Mouse (Mus musculus) intestine, embryonic 15.5 days (tissue): ENCODE measurements around the gene Zmym4. TPM values are rescaled to one million over a fixed set of nuclear protein-coding genes. Genes with fewer than 3 reads are reported as not detected.
"Not testable (repeated sequence)": the region's sequence is repeated elsewhere in the genome, so short reads cannot be mapped to it uniquely, and the experiment has no call there.

Experiments used
- ATAC-seq: fragments of 200-750 bp; cut with Nextera tagmentation; 2 replicates; pipeline ENCODE4 v1.8.0; 2017; ENCODE audit warnings: moderate TSS enrichment, moderate library complexity
- H3K27ac ChIP-seq: fragments of 300-500 bp; sonication (generic); 2 replicates; pipeline ENCODE4 v1.5.1; 2015; ENCODE audit warnings: mild to moderate bottlenecking, inconsistent platforms
- H3K27me3 ChIP-seq: fragments of 300-500 bp; sonication (generic); replicated peaks from 2 replicates; pipeline ENCODE4 v1.6.1; 2015; ENCODE audit warnings: inconsistent platforms
- H3K36me3 ChIP-seq: fragments of 300-500 bp; sonication (generic); 2 replicates; pipeline ENCODE4 v1.6.1; 2015; ENCODE audit warnings: inconsistent platforms
- H3K4me1 ChIP-seq: fragments of 300-500 bp; sonication (generic); replicated peaks from 2 replicates; pipeline ENCODE4 v1.6.1; 2015; ENCODE audit warnings: inconsistent platforms
- H3K4me2 ChIP-seq: fragments of 300-500 bp; sonication (generic); replicated peaks from 2 replicates; pipeline ENCODE4 v1.6.1; 2015; ENCODE audit warnings: mild to moderate bottlenecking, inconsistent platforms
- H3K4me3 ChIP-seq: fragments of 300-500 bp; sonication (generic); replicated peaks from 2 replicates; pipeline ENCODE4 v1.5.1; 2015; ENCODE audit warnings: inconsistent platforms
- H3K9ac ChIP-seq: fragments of 300-500 bp; sonication (generic); 2 replicates; pipeline ENCODE4 v1.6.1; 2015; ENCODE audit warnings: inconsistent platforms
- H3K9me3 ChIP-seq: fragments of 300-500 bp; sonication (generic); 2 replicates; pipeline ENCODE4 v1.6.1; 2016; ENCODE audit warnings: inconsistent platforms
- WGBS: fragments of 180-500 bp; shearing (Covaris S2); methylation state at CpG from one replicate; pipeline ENCODE4 v1.1.7; 2015; 5-methylcytosine and 5-hydroxymethylcytosine counted together
- polyA plus RNA-seq: library from polyadenylated mRNA; unstranded; fragments of >200 nt; fragmentation: Nextera tagmentation; extraction: Ambion mirVana; gene quantifications from 2 replicates; pipeline ENCODE4 v1.2.1, GENCODE M21; 2015

Zmym4 gene
- 15.1 and 15.2 TPM in 2 replicates for polyA plus RNA-seq

DNA sequence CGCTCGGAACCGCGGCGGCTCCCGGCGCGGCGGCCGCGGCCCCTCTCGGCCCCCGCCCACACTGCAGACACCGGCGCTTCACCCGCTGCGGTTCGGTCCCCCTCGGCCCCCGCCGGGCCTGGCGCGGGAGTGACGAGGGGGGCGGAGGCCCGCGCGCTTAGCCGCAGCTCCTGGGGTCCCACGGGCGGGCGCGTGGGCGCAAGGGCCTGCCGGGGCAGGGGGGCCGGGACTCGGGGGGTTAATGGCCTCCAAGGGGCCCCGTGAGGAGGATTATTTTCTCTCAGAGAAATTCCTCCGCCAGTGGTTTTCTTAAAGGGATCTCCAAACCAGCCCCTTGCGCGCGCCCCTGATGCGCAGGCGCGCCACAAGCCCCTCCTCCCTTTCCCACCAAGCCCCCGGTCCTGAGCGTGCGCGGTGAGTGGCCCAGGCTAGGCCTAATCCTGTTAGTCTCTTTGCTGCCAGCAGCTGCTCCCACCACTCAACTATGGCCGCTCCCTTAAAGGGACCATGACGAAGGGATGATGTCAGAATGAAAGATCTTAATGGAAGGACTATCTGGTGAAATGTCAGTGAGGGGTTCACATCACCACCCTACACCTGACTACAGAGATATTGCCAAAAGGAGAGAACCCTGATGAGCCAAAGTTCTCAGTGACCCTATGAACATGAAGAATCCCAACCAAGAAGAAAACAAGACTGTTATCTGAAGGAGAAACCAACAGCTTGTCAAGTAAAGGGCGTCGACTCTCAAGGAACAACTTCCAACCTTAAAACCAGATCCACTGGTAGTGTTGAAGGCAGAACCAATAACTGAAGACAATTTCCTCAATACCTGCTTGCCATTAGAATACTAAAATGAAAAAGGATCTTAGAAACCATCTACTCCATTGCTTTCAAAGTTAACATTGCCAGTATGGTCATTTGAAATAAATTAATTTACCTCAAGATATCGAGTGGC is at the start of gene Zmym4:
Gene Zmym4 (minus strand): TSS at position 272 of the 958 bp plus-strand sequence.
- WGBS, result 6% methylated on average over 52 of the region's 54 CpGs
- no peaks in the 10 kb centered on the region for H3K9me3 ChIP-seq
- H3K27me3 ChIP-seq, result no peaks in the 10 kb centered on the region
- H3K36me3 ChIP-seq, result no peaks in the 10 kb centered on the region
- H3K9ac ChIP-seq, result peak within 1 kb of the TSS; percentile 96
- peak within 1 kb of the TSS; percentile 100 for H3K4me3 ChIP-seq
- ATAC-seq, result peak; percentile 97
- H3K4me2 ChIP-seq, result peak within 1 kb of the TSS; percentile 76
- H3K4me1 ChIP-seq, result no peaks in the 10 kb centered on the region
- H3K27ac ChIP-seq, result peak within 1 kb of the TSS; percentile 95

DNA sequence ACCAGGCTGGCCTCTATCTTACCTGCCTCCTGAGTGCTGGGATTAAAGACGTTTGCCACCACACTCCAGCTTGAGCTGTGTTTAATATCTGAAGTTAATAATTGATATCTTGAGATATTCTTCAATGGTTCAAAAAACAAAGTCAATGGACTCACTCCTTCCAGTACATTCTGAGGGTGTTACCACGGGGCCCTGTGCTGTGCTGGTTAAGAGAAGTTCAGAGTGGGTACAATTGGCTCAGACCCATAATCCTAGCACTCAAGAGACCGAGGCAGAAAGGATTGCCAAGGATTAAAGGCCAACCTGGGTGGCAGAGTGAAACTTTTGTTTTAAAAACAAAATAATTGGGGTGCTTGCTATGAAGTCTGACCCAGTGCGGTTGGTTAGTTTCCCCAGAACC is 48.4 kb upstream of the Zmym4 start:
- Histone ChIP-seq H3K4me3 (no peak overlapping the region), H3K36me3 (no peaks in the 10 kb centered on the region), H3K4me2 (no peak overlapping the region), H3K27me3 (no peaks in the 10 kb centered on the region), H3K9me3 (no peaks in the 10 kb centered on the region), H3K9ac (no peak overlapping the region), H3K4me1 (no peaks in the 10 kb centered on the region), H3K27ac (no peak overlapping the region)
- ATAC-seq, result no peak
- 78% methylated on average over 4 of the region's 4 CpGs for WGBS

DNA sequence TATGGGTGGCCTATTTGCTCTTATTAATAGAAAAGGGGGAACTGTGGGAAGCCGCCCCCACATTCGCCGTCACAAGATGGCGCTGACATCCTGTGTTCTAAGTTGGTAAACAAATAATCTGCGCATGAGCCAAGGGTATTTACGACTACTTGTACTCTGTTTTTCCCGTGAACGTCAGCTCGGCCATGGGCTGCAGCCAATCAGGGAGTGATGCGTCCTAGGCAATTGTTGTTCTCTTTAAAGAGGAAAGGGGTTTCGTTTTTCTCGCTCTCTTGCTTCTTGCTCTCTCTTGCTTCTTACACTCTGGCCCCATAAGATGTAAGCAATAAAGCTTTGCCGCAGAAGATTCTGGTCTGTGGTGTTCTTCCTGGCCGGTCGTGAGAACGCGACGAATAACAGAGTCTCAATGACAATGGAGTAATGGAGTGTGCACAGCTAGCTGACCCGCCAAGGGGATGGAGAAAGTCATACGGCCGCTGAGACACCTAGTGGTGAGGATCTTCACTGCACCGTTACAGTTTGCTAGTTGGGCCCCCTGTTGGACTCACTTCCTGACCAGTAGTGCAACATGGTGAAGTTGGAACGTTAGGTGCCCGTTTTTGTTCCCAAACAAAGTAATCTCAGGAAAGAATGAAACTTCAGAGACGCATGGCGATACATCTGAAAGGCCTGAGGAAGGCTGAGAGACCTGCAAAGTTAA is 47.5 kb upstream of the Zmym4 start:
- Histone ChIP-seq H3K4me3 (peak overlapping the region; percentile 27), H3K4me2 (peak overlapping the region; percentile 33; the same call in 1 of the 2 replicates)
- 10% methylated on average over 14 of the region's 26 CpGs for WGBS
- not testable (repeated sequence) for H3K27me3 ChIP-seq, H3K9me3 ChIP-seq, H3K9ac ChIP-seq, H3K27ac ChIP-seq, H3K36me3 ChIP-seq, H3K4me1 ChIP-seq
- ATAC-seq, result peak; percentile 96

DNA sequence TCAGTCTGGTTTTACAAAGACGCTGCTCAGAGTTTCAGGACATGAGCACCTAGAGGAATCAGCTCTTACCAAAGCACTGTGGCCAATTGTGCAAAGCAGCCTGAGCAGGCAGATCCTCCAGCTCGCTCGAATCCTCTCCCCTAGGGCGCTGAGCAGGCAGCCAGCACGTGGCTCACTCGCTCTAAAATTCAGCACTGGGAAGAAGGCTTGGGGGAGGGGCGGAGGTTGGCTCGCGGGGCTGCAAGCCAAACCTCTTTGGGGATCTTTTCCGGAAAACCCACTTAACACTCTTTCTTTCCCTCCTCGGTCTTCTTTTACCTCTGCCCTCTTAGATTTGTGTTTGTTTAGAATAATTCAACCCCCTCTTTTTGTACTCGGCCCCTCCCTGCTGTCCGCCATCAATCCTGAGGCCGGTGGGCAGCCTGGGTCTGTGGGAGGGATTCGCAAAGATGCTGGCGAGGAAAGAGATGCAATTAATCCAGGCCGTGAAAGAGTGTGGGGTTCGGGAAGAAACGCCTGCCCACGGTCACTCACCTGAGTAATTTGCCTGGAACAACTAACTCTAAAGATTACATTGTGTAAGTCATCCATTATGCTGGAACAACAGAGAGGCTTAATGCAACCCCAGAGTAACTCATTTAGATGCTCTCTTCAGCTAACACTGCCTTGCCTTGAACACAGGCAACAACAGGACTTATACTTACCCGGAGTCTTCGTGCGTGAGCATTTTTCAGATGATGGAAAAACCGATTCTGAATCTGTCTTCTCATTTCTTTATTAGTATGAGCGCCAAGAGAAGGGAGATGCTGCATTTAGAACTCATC is 37.4 kb upstream of the Zmym4 start:
- Histone ChIP-seq H3K36me3 (no peaks in the 10 kb centered on the region), H3K4me2 (peak overlapping the region; percentile 59), H3K27me3 (no peaks in the 10 kb centered on the region), H3K4me3 (peak overlapping the region; percentile 20), H3K9me3 (no peaks in the 10 kb centered on the region), H3K9ac (peak overlapping the region; percentile 26; the same call in 1 of the 2 replicates), H3K4me1 (peaks cover 5% of the 10 kb centered on the region), H3K27ac (no peak overlapping the region)
- peak; percentile 73 for ATAC-seq
- 16% methylated on average over 25 of the region's 25 CpGs for WGBS

DNA sequence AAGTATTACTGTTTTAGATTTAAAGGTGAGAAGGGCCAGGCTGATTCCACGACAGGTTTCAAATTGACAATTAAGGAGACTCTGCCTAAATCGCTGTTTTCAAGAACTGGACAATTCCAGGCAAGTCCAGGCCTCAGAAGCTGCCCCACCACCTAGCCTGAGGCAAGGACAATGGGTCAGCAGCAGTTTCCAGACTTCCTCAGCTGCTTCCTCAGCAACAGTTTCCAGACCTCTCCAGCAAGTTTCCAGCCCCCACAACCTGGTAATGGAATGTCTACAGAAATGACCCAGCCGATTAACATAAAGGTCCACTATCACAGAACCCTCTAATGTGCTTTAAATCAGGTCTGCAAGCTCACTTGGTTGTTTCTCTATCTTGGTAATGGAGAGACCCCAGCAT is 36.4 kb upstream of the Zmym4 start:
- ATAC-seq, result no peak
- no peaks in the 10 kb centered on the region for H3K27me3 ChIP-seq
- H3K4me3 ChIP-seq, result no peak overlapping the region
- no peak overlapping the region for H3K9ac ChIP-seq
- no peaks in the 10 kb centered on the region for H3K9me3 ChIP-seq
- no peaks in the 10 kb centered on the region for H3K36me3 ChIP-seq
- 80% methylated on average over 3 of the region's 3 CpGs for WGBS
- H3K4me1 ChIP-seq, result peaks cover 5% of the 10 kb centered on the region
- no peak overlapping the region for H3K4me2 ChIP-seq
- H3K27ac ChIP-seq, result no peak overlapping the region

DNA sequence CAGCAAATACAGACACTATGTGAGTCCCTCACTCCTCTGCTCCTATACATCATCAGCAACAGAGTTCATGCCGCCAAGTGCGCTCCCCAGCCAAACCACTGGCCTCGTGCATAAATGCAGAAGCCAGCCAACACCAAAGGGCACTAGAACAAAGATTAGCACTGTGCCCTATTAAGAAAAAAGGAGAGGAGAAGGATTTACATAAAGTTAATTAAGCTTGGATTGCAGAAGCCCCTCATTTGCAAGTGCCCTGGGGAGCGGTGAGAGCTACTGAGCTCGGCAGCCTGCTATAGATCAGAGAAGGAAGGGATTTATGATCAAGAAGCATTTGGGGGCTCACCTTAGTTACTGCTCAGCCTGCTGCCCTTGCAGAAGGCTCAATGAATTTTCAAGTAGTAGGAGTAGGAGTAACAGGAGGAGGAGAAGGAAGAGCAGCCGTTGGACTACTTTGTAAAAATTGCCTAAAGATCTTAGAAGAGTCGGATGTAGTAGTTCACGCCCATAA is 32.7 kb upstream of the Zmym4 start:
- H3K9me3 ChIP-seq, result no peaks in the 10 kb centered on the region
- no peak for ATAC-seq
- no peaks in the 10 kb centered on the region for H3K36me3 ChIP-seq
- H3K4me3 ChIP-seq, result no peak overlapping the region
- no peaks in the 10 kb centered on the region for H3K27me3 ChIP-seq
- 45% methylated on average over 8 of the region's 8 CpGs for WGBS
- no peak overlapping the region for H3K27ac ChIP-seq
- peaks cover 5% of the 10 kb centered on the region for H3K4me1 ChIP-seq
- H3K9ac ChIP-seq, result no peak overlapping the region
- no peak overlapping the region for H3K4me2 ChIP-seq

DNA sequence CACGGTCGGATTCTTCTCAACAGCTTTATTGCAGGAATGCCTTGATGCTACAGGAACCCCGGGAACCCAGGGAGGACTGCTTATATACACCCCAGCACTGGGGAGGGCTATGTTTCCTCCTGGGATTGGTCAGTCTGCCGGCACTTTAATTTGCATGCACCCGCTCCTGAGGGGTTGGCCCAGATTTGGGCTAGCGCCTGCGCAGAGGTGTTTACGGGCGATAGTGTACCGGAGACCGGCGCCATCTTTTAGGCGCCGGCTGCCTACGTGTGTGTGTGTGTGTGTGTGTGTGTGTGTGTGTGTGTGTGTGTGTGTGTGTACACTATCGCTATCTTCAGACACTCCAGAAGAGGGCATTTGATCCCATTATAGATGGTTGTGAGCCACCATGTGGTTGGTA is 31.4 kb upstream of the Zmym4 start:
- not testable (repeated sequence) for H3K9ac ChIP-seq, ATAC-seq, H3K4me1 ChIP-seq, H3K36me3 ChIP-seq, H3K4me2 ChIP-seq, H3K4me3 ChIP-seq, H3K27me3 ChIP-seq, H3K9me3 ChIP-seq, H3K27ac ChIP-seq
- 95% methylated on average over 16 of the region's 16 CpGs for WGBS

DNA sequence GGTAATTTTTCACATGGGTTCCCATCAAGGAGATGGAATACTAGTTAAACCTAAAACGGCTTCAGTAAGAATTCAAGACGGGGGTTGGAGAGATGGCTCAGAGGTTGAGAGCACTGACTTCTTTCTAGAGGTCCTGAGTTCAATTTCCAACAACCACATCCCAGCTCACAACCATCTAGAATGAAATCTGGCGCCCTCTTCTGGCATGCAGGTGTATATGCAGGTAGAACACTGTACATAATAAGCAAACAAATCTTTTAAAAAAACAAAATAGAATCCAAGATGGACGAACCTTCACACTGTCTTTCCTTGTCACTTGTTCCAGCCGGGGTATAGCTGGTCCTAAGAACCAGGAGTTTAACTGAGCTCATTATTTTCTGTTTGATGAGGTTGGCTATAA is 24.4 kb upstream of the Zmym4 start:
- whole genome bisulfite sequencing, result 67% methylated on average over 5 of the region's 5 CpGs
- Histone ChIP-seq H3K36me3 (no peaks in the 10 kb centered on the region), H3K9me3 (no peaks in the 10 kb centered on the region), H3K27me3 (no peaks in the 10 kb centered on the region), H3K4me1 (no peaks in the 10 kb centered on the region), H3K4me3 (no peak overlapping the region), H3K4me2 (no peak overlapping the region), H3K27ac (no peak overlapping the region), H3K9ac (no peak overlapping the region)
- no peak for ATAC-seq

DNA sequence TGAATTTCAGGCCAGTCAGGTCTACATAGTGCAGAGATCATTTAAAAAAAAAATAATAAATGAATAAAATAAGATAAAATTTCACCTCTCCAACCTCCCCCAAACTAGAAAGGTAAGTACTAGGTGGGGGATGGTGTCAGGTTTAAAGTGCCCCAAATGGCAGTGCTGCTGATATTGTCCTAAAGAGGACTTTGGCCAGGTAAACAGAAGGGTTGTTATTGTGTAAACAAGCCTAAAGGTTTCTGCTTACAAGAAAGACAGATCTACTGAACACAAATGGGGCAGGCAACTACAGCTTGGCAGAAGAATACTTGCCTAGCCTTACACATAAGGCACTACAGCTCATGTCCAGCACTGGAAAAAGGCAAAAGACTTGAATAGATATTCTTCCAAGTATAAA is 22.6 kb upstream of the Zmym4 start:
- ATAC-seq, result no peak
- H3K36me3 ChIP-seq, result no peaks in the 10 kb centered on the region
- no peak overlapping the region for H3K4me2 ChIP-seq
- no peaks in the 10 kb centered on the region for H3K4me1 ChIP-seq
- no peak overlapping the region for H3K27ac ChIP-seq
- no peak overlapping the region for H3K4me3 ChIP-seq
- H3K9ac ChIP-seq, result no peak overlapping the region
- H3K9me3 ChIP-seq, result no peaks in the 10 kb centered on the region
- H3K27me3 ChIP-seq, result no peaks in the 10 kb centered on the region

DNA sequence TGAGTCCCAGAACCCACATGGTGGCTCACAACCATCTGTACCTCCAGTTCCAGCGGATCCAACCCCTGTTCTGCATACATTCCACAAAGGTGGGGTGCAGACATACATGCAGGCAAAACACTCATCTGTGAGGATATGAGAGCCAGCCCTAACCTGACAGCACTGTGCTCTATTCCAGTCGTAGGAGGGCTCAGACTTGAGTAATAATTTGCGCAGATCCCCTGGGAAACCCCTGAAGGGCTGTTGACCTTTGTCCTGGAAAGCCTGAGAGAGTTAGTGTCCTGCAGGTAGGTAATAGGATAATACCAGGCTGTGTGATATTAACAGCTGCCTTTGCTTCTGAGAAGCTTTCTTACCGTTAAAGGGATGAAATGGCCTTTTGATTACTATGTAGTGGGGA is 20.6 kb upstream of the Zmym4 start:
- 62% methylated on average over 4 of the region's 4 CpGs for WGBS

DNA sequence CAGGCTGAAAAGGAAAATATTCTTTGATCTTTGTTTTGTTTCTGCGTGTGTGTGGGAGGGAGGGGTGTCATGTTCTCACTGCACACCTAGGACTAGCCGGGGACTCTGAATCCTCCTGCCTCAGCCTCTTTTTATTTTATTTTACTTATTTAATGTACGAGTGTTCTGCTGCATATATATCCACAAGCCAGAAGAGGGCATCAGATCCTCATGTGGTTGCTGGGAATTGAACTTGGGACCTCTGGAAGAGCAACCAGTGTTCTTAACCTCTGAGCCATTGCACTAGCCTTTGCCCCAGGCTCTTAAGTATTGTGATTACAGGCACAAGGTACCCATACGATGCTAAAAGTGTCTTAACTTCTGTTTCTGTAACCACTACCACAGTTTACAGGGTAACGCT is 18.8 kb upstream of the Zmym4 start:
- ATAC-seq, result no peak
- Histone ChIP-seq H3K36me3 (no peaks in the 10 kb centered on the region), H3K27me3 (no peaks in the 10 kb centered on the region), H3K4me2 (no peak overlapping the region), H3K4me3 (no peak overlapping the region), H3K9me3 (no peaks in the 10 kb centered on the region), H3K9ac (no peak overlapping the region), H3K4me1 (no peaks in the 10 kb centered on the region), H3K27ac (no peak overlapping the region)
- 83% methylated on average over 5 of the region's 5 CpGs for WGBS

More for the DNA sequence above, 20.6 kb upstream of the Zmym4 start:
- Histone ChIP-seq H3K9ac (no peak overlapping the region), H3K4me1 (no peaks in the 10 kb centered on the region), H3K4me2 (no peak overlapping the region), H3K4me3 (no peak overlapping the region), H3K27ac (no peak overlapping the region), H3K9me3 (no peaks in the 10 kb centered on the region), H3K36me3 (no peaks in the 10 kb centered on the region), H3K27me3 (no peaks in the 10 kb centered on the region)
- ATAC-seq, result no peak
